Mouse (Mus musculus): Measurements from ENCODE around the gene Cpm. TPM values are rescaled to one million over a fixed set of nuclear protein-coding genes. Genes with fewer than 3 reads are reported as not detected.

Gene Cpm
- total and polyA plus RNA-seq, 3 experiments, result 0.04 to 0.31 (median 0.17) TPM

GRCm38 (mm10) chr10:117611976-117612375 lies 17.3 kb upstream of the Cpm start:
- TF ChIP-seq UBTF (IDR thresholded peaks at IDR 0.05; ENCODE audit: low read depth, low read length) (no peak), MAZ (IDR thresholded peaks at IDR 0.05; ENCODE audit: low read depth, low read length) (no peak), ZMIZ1 (IDR thresholded peaks at IDR 0.05; ENCODE audit: low read depth, low read length) (no peak), KAT2A (IDR thresholded peaks at IDR 0.05; ENCODE audit: insufficient replicate concordance, low read length) (no peak), SIN3A (IDR thresholded peaks at IDR 0.05; ENCODE audit: low read length) (no peak), PAX5 (IDR thresholded peaks at IDR 0.05; ENCODE audit: low read length) (no peak), MXI1 (IDR thresholded peaks at IDR 0.05; ENCODE audit: low read depth, low read length) (no peak)
- DNase-seq (ENCODE audit: extremely low read depth), result no peak
- H3K36me3 ChIP-seq (replicated peaks in 1 of 2; ENCODE audit: control insufficient read depth in 1 of 2, insufficient read depth in 1 of 2, low read length in 1 of 2), result no peaks in the 10 kb centered on the region
- H3K27me3 ChIP-seq (replicated peaks), result no peaks in the 10 kb centered on the region
- dilution Hi-C loops (cut with MboI; ENCODE audit: extremely low pct_ligation_motif_present, extremely low pct_unique_long_range_greater_than_20kb, low sequenced_read_pairs), result no loop called here
- H3K27ac ChIP-seq (ENCODE audit: insufficient read depth, low read depth), result no peak overlapping the region
- no peak overlapping the region for H3K4me2 ChIP-seq (ENCODE audit: insufficient read depth, low read depth, poor library complexity, severe bottlenecking)
- no peaks in the 10 kb centered on the region for H3K4me1 ChIP-seq (ENCODE audit: control insufficient read depth in 1 of 2, insufficient read depth in 2 of 2)
- in situ Hi-C loops (cut with MboI; ENCODE audit: low pct_ligation_motif_present, low pct_unique_long_range_greater_than_20kb, low sequenced_read_pairs), result no loop called here
- peaks cover 5% of the 10 kb centered on the region for H3K9me3 ChIP-seq (replicated peaks; ENCODE audit: low read length)
- H3K9ac ChIP-seq (ENCODE audit: insufficient read depth, low read depth), result no peak overlapping the region
- H3K79me2 ChIP-seq (replicated peaks; ENCODE audit: control insufficient read depth, extremely low read depth, insufficient read depth, poor library complexity, severe bottlenecking), result no peaks in the 10 kb centered on the region
- no peak overlapping the region for H3K4me3 ChIP-seq (replicated peaks in 1 of 3; ENCODE audit: low read depth in 2 of 3, low read length in 2 of 3, poor library complexity in 1 of 3)

- Histone ChIP-seq H3K27ac (ENCODE audit: insufficient read depth, low read depth) (no peak overlapping the region), H3K4me1 (ENCODE audit: control insufficient read depth in 1 of 2, insufficient read depth in 2 of 2) (no peaks in the 10 kb centered on the region), H3K9ac (ENCODE audit: insufficient read depth, low read depth) (no peak overlapping the region), H3K4me3 (replicated peaks in 1 of 3; ENCODE audit: low read depth in 2 of 3, low read length in 2 of 3, poor library complexity in 1 of 3) (no peak overlapping the region), H3K4me2 (ENCODE audit: insufficient read depth, low read depth, poor library complexity, severe bottlenecking) (no peak overlapping the region), H3K27me3 (replicated peaks) (no peaks in the 10 kb centered on the region), H3K9me3 (replicated peaks; ENCODE audit: low read length) (peaks cover 5% of the 10 kb centered on the region), H3K36me3 (replicated peaks in 1 of 2; ENCODE audit: control insufficient read depth in 1 of 2, insufficient read depth in 1 of 2, low read length in 1 of 2) (no peaks in the 10 kb centered on the region), H3K79me2 (replicated peaks; ENCODE audit: control insufficient read depth, extremely low read depth, insufficient read depth, poor library complexity, severe bottlenecking) (no peaks in the 10 kb centered on the region)
- no peak for TF ChIP-seq MAZ (IDR thresholded peaks at IDR 0.05; ENCODE audit: low read depth, low read length)
- TF ChIP-seq ZC3H11A (IDR thresholded peaks at IDR 0.05; ENCODE audit: low read depth, low read length), result no peak
- TF ChIP-seq UBTF (IDR thresholded peaks at IDR 0.05; ENCODE audit: low read depth, low read length), result no peak
- no peak for TF ChIP-seq E2F4 (IDR thresholded peaks at IDR 0.05; ENCODE audit: insufficient replicate concordance, low read depth, low read length)
- in situ Hi-C loops (cut with MboI; ENCODE audit: low pct_ligation_motif_present, low pct_unique_long_range_greater_than_20kb, low sequenced_read_pairs), result no loop called here
- dilution Hi-C loops (cut with MboI; ENCODE audit: extremely low pct_ligation_motif_present, extremely low pct_unique_long_range_greater_than_20kb, low sequenced_read_pairs), result no loop called here
- DNase-seq (ENCODE audit: extremely low read depth), result no peak
Measured at GRCm38 (mm10) chr10:117612621-117613584, 16.4 kb upstream of the Cpm start.

- in situ Hi-C loops (cut with MboI; ENCODE audit: low pct_ligation_motif_present, low pct_unique_long_range_greater_than_20kb, low sequenced_read_pairs) (no loop called here), dilution Hi-C loops (cut with MboI; ENCODE audit: extremely low pct_ligation_motif_present, extremely low pct_unique_long_range_greater_than_20kb, low sequenced_read_pairs) (no loop called here)
- Histone ChIP-seq H3K4me3 (replicated peaks in 1 of 3; ENCODE audit: low read depth in 2 of 3, low read length in 2 of 3, poor library complexity in 1 of 3) (no peak overlapping the region), H3K4me1 (ENCODE audit: control insufficient read depth in 1 of 2, insufficient read depth in 2 of 2) (no peaks in the 10 kb centered on the region), H3K79me2 (replicated peaks; ENCODE audit: control insufficient read depth, extremely low read depth, insufficient read depth, poor library complexity, severe bottlenecking) (no peaks in the 10 kb centered on the region), H3K9me3 (replicated peaks; ENCODE audit: low read length) (peaks cover 5% of the 10 kb centered on the region), H3K27me3 (replicated peaks) (no peaks in the 10 kb centered on the region), H3K36me3 (replicated peaks in 1 of 2; ENCODE audit: control insufficient read depth in 1 of 2, insufficient read depth in 1 of 2, low read length in 1 of 2) (no peaks in the 10 kb centered on the region), H3K9ac (ENCODE audit: insufficient read depth, low read depth) (no peak overlapping the region), H3K4me2 (ENCODE audit: insufficient read depth, low read depth, poor library complexity, severe bottlenecking) (no peak overlapping the region), H3K27ac (ENCODE audit: insufficient read depth, low read depth) (no peak overlapping the region)
- no peak for DNase-seq (ENCODE audit: extremely low read depth)
- TF ChIP-seq ELF1 (IDR thresholded peaks at IDR 0.05; ENCODE audit: low read depth, low read length), result no peak
Measured at GRCm38 (mm10) chr10:117613960-117614359, 15.3 kb upstream of the Cpm start.
